Comparison of ENCODE assay signal across 8 mouse cellular contexts in genomic region chr5:35056604-35057432, GRCm38 (mm10). TPM values are rescaled to one million over a fixed set of nuclear protein-coding genes. Genes with fewer than 3 reads are reported as not detected.
DNase-seq lines count a peak whose midpoint lies in the region; ATAC-seq and TF ChIP-seq lines count a peak whose summit lies in the region.

Gene Dok7, plus strand, starts transcription at chr5:35056766.

- no peaks in the 10 kb centered on the region for H3K4me1 ChIP-seq in ES-Bruce4 (ENCODE audit: control insufficient read depth, insufficient read depth, low read length)
- peaks cover 18% of the 10 kb centered on the region for H3K4me1 ChIP-seq in lung, embryonic 15.5 days

- H3K36me3 ChIP-seq in ES-Bruce4 (ENCODE audit: control insufficient read depth, insufficient read depth, low read length, poor library complexity, severe bottlenecking): no peaks in the 10 kb centered on the region
- no peaks in the 10 kb centered on the region for H3K36me3 ChIP-seq in lung, embryonic 15.5 days

- H3K4me2 ChIP-seq in lung, embryonic 15.5 days: peak within 1 kb of the TSS; percentile 96

- peak; percentile 78 for ATAC-seq in lung, embryonic 15.5 days (ENCODE audit: borderline replicate concordance, extremely low read depth, low FRiP score, low TSS enrichment)
- ATAC-seq in inflammation-experienced regulatory T-cells, adult 6 months: no peak

- peak; percentile 69 for DNase-seq in cerebellum, adult 11-12 months
- DNase-seq in forelimb bud, embryonic 11.5 days (ENCODE audit: low read depth, low spot score): peak; percentile 24
- peak; percentile 65 to 72 for DNase-seq in heart, postnatal 36 days
- peak; percentile 64 for DNase-seq in layer of hippocampus, adult 9-11 months
- peak; percentile 60 for DNase-seq in retina, postnatal 7 days (ENCODE audit: low read depth, low spot score)

- TF ChIP-seq POLR2A in ES-Bruce4 (IDR thresholded peaks at IDR 0.05; ENCODE audit: insufficient read depth, low read length): no peak

- H3K27ac ChIP-seq in ES-Bruce4 (ENCODE audit: insufficient read depth, low read length): no peak within 1 kb of the TSS
- no peak within 1 kb of the TSS for H3K27ac ChIP-seq in lung, embryonic 15.5 days

- H3K9ac ChIP-seq in ES-Bruce4 (ENCODE audit: low read depth, poor library complexity, severe bottlenecking): peak within 1 kb of the TSS; percentile 12
- peak within 1 kb of the TSS; percentile 50 for H3K9ac ChIP-seq in lung, embryonic 15.5 days

- H3K27me3 ChIP-seq in ES-Bruce4 (ENCODE audit: control insufficient read depth, insufficient read depth, low read length, poor library complexity, severe bottlenecking): no peaks in the 10 kb centered on the region; the same call in 1 of the 2 replicates
- peaks cover 29% of the 10 kb centered on the region for H3K27me3 ChIP-seq in lung, embryonic 15.5 days

- no peak for TF ChIP-seq CTCF in ES-Bruce4 (IDR thresholded peaks at IDR 0.05; ENCODE audit: low read depth, low read length)

- intact Hi-C loops in heart, postnatal 36 days (cut with DNase I): no loop called here

- H3K9me3 ChIP-seq in ES-Bruce4 (replicated peaks; ENCODE audit: control insufficient read depth, insufficient read depth, low read length, poor library complexity, severe bottlenecking): no peaks in the 10 kb centered on the region
- no peaks in the 10 kb centered on the region for H3K9me3 ChIP-seq in lung, embryonic 15.5 days

- TF ChIP-seq EP300 in ES-Bruce4 (IDR thresholded peaks at IDR 0.05; ENCODE audit: insufficient read depth, low read depth, low read length): no peak

- peak within 1 kb of the TSS; percentile 51 for H3K4me3 ChIP-seq in ES-Bruce4 (ENCODE audit: low read depth, low read length)
- H3K4me3 ChIP-seq in lung, embryonic 15.5 days: peak within 1 kb of the TSS; percentile 56

- WGBS in lung, embryonic 15.5 days: under 1% methylated on average over 64 of the region's 74 CpGs

RNA-seq across cellular contexts. Expression of gene Dok7, which starts in this region (rescaled TPM):
- 0.26 TPM in 1 of 2 replicates, not detected in the other for polyA plus RNA-seq in ES-Bruce4 (2011; ENCODE audit: insufficient read depth, insufficient read length, low read depth, missing spikeins)
- total RNA-seq in heart, postnatal 36 days (2021): 10 to 100 TPM; 34.4 to 39.4 TPM
- 1.6 and 2.6 TPM in 2 replicates for polyA plus RNA-seq in lung, embryonic 15.5 days (2015; fragmentation: Nextera tagmentation; extraction: Ambion mirVana)
- polyA plus RNA-seq in inflammation-experienced regulatory T-cells, adult 6 months (2017; shearing (Covaris generic)): under 1 TPM in 1 of 3 experiments, not detected in 2; 0.95 TPM
